Mouse (Mus musculus) erythroblast, embryonic 14.5 days (primary cell): ENCODE data around the gene Ptk6. TPM values are rescaled to one million over a fixed set of nuclear protein-coding genes. Genes with fewer than 3 reads are reported as not detected.

Experiments used
- H3K27me3 ChIP-seq: 2 replicates; pipeline ENCODE4 v1.6.1; 2012; ENCODE audit warnings: inconsistent platforms; ENCODE audit not compliant: control insufficient read depth
- H3K36me3 ChIP-seq: 2 replicates; pipeline ENCODE4 v1.6.1; 2012; ENCODE audit warnings: mild to moderate bottlenecking, inconsistent platforms; ENCODE audit not compliant: control insufficient read depth
- H3K4me1 ChIP-seq: 2 replicates; pipeline ENCODE4 v1.6.1; 2012; ENCODE audit warnings: inconsistent platforms; ENCODE audit not compliant: control insufficient read depth
- H3K4me3 ChIP-seq: replicated peaks from 2 replicates; pipeline ENCODE3; 2012; ENCODE audit warnings: moderate library complexity, mild to moderate bottlenecking, inconsistent platforms
- H3K9me3 ChIP-seq: 2 replicates; pipeline ENCODE4 v1.6.1; 2012; ENCODE audit warnings: low read length, inconsistent platforms, mixed read lengths; ENCODE audit not compliant: control insufficient read depth
- GATA1 ChIP-seq: IDR thresholded peaks from 2 replicates; pipeline ENCODE4 v1.6.1; 2012; ENCODE audit warnings: low read length, inconsistent platforms, mixed read lengths
- TAL1 ChIP-seq: IDR thresholded peaks from 3 replicates; pipeline ENCODE4 v1.6.1; 2012; ENCODE audit warnings: low read length, inconsistent platforms, mixed read lengths
- polyA plus RNA-seq: library from polyadenylated mRNA; stranded (reverse); fragments of >175 nt; gene quantifications from 2 replicates; pipeline ENCODE4 v1.2.3, GENCODE M21; 2012

Ptk6 gene
- polyA plus RNA-seq, 1 experiment, result not detected

- TF ChIP-seq TAL1, result no peak
- no peaks in the 10 kb centered on the region for H3K9me3 ChIP-seq
- no peaks in the 10 kb centered on the region for H3K4me1 ChIP-seq
- peaks cover 10% of the 10 kb centered on the region for H3K27me3 ChIP-seq
- no peaks in the 10 kb centered on the region for H3K36me3 ChIP-seq
- H3K4me3 ChIP-seq, result no peak overlapping the region
Measured at GRCm38 (mm10) chr2:181180898-181181297, 21.7 kb downstream of the Ptk6 start.

DNA sequence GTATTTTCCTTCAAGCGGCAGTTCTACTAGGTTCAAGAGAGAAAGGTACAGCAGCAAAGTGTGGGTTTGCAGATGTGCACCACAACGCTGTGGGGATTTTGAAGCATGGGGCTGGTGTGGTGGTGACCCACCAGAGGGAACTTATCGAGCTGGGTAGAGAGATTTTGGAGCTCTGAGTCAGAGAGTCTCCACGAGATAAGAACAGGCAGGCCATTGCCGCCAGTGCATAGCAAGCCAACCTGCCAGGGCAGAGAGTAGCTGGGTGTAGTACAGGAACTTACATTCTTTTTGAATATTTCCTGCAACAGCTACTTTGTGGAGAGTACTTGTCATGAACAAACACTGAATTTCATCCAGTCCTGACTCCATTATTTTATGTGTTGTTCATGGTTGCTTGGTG is 24.1 kb downstream of the Ptk6 start:
- Histone ChIP-seq H3K9me3 (no peaks in the 10 kb centered on the region), H3K4me1 (no peaks in the 10 kb centered on the region), H3K27me3 (peaks cover 4% of the 10 kb centered on the region), H3K4me3 (no peak overlapping the region), H3K36me3 (no peaks in the 10 kb centered on the region)
- no peak for TF ChIP-seq GATA1
- no peak for TF ChIP-seq TAL1

GRCm38 (mm10) chr2:181178015-181178414 is 24.6 kb downstream of the Ptk6 start:
- Histone ChIP-seq H3K4me3 (no peak overlapping the region), H3K36me3 (no peaks in the 10 kb centered on the region), H3K4me1 (no peaks in the 10 kb centered on the region), H3K27me3 (peaks cover 4% of the 10 kb centered on the region), H3K9me3 (no peaks in the 10 kb centered on the region)
- TF ChIP-seq GATA1 (no peak), TAL1 (no peak)

DNA sequence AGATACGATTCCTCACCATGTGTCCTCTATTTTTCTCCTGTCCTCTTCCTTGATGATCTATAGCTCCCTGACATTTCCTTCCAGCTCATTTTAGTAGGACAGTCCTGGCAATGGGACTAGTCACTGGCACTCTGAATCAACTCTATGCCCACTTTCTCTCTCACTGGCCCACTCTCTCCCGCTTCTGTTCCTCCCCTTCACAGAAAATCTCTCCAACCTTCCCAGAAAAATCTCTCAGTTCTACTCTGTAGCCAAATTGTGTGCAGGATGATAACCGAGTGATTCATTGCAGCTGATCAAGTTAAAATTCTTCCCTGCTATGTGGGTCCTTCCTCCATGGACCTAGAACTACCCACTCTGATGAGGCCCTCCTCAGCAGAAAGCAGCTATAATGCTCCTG is 27.9 kb downstream of the Ptk6 start:
- H3K9me3 ChIP-seq, result peaks cover 1% of the 10 kb centered on the region; the same call in 1 of the 2 replicates
- peaks cover 2% of the 10 kb centered on the region; the same call in 1 of the 2 replicates for H3K27me3 ChIP-seq
- no peaks in the 10 kb centered on the region for H3K4me1 ChIP-seq
- H3K4me3 ChIP-seq, result no peak overlapping the region
- H3K36me3 ChIP-seq, result no peaks in the 10 kb centered on the region
- no peak for TF ChIP-seq TAL1
- TF ChIP-seq GATA1, result no peak

- peaks cover 6% of the 10 kb centered on the region for H3K27me3 ChIP-seq
- TF ChIP-seq GATA1 (no peak), TAL1 (no peak)
- no peaks in the 10 kb centered on the region for H3K36me3 ChIP-seq
- no peaks in the 10 kb centered on the region for H3K4me1 ChIP-seq
- H3K9me3 ChIP-seq, result peaks cover 3% of the 10 kb centered on the region; the same call in 1 of the 2 replicates
- no peak overlapping the region for H3K4me3 ChIP-seq
Measured at GRCm38 (mm10) chr2:181166469-181166868, 36.1 kb downstream of the Ptk6 start.

DNA sequence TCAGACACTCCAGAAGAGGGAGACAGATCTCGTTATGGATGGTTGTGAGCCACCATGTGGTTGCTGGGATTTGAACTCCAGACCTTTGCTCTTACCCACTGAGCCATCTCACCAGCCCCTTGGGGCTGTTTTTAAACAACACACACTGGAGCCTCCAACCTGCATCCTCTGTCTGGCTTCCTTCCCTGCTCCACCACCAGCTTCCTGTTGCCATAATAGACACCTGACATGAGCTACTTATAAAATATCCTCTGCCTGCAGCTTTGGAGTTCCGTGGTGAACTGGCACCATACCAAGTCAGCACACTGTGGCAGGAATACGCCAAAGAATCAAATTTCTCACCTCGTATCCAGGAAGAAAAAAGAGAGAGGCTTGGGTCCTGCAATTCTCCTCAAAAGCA is 41.8 kb downstream of the Ptk6 start:
- no peaks in the 10 kb centered on the region for H3K4me1 ChIP-seq
- no peak overlapping the region for H3K4me3 ChIP-seq
- H3K9me3 ChIP-seq, result no peaks in the 10 kb centered on the region
- no peaks in the 10 kb centered on the region for H3K36me3 ChIP-seq
- TF ChIP-seq GATA1 (no peak), TAL1 (no peak)
- H3K27me3 ChIP-seq, result peaks cover 32% of the 10 kb centered on the region

- Histone ChIP-seq H3K36me3 (no peaks in the 10 kb centered on the region), H3K4me1 (no peaks in the 10 kb centered on the region), H3K9me3 (no peaks in the 10 kb centered on the region), H3K4me3 (no peak overlapping the region), H3K27me3 (peaks cover 39% of the 10 kb centered on the region)
- TF ChIP-seq TAL1 (no peak), GATA1 (no peak)
Measured at GRCm38 (mm10) chr2:181159771-181160170, 42.8 kb downstream of the Ptk6 start.

GRCm38 (mm10) chr2:181159091-181159514 is 43.5 kb downstream of the Ptk6 start:
- no peak overlapping the region for H3K4me3 ChIP-seq

GRCm38 (mm10) chr2:181158471-181158870 is 44.1 kb downstream of the Ptk6 start:
- Histone ChIP-seq H3K27me3 (peaks cover 43% of the 10 kb centered on the region), H3K4me1 (no peaks in the 10 kb centered on the region), H3K4me3 (no peak overlapping the region), H3K9me3 (no peaks in the 10 kb centered on the region), H3K36me3 (no peaks in the 10 kb centered on the region)
- no peak for TF ChIP-seq GATA1
- TF ChIP-seq TAL1, result no peak

More at GRCm38 (mm10) chr2:181159091-181159514, 43.5 kb downstream of the Ptk6 start:
- TF ChIP-seq GATA1 (no peak), TAL1 (no peak)
- Histone ChIP-seq H3K36me3 (no peaks in the 10 kb centered on the region), H3K27me3 (peaks cover 43% of the 10 kb centered on the region), H3K9me3 (no peaks in the 10 kb centered on the region), H3K4me1 (no peaks in the 10 kb centered on the region)

- H3K9me3 ChIP-seq, result no peaks in the 10 kb centered on the region
- no peaks in the 10 kb centered on the region for H3K4me1 ChIP-seq
- peaks cover 45% of the 10 kb centered on the region for H3K27me3 ChIP-seq
- TF ChIP-seq TAL1 (no peak), GATA1 (no peak)
- H3K36me3 ChIP-seq, result no peaks in the 10 kb centered on the region
- H3K4me3 ChIP-seq, result no peak overlapping the region
Measured at GRCm38 (mm10) chr2:181157716-181158302, 44.8 kb downstream of the Ptk6 start.
